Mouse (Mus musculus) small intestine, adult 2 months (tissue): ENCODE measurements around the gene Prmt8.

Experiments used
- CTCF ChIP-seq: fragments of 200-500 bp; IDR thresholded peaks from 2 replicates; pipeline ENCODE4 v1.5.1; 2012; ENCODE audit warnings: low read depth, mild to moderate bottlenecking, control low read depth, inconsistent platforms, low read length, moderate library complexity, mixed read lengths; ENCODE audit not compliant: insufficient replicate concordance, insufficient read length; ENCODE audit errors: extremely low read depth
- POLR2A ChIP-seq: fragments of 200-500 bp; IDR thresholded peaks from 2 replicates; pipeline ENCODE4 v1.6.1; 2012; ENCODE audit warnings: low read depth, mild to moderate bottlenecking, control low read depth, inconsistent platforms, low read length, moderate library complexity

DNA sequence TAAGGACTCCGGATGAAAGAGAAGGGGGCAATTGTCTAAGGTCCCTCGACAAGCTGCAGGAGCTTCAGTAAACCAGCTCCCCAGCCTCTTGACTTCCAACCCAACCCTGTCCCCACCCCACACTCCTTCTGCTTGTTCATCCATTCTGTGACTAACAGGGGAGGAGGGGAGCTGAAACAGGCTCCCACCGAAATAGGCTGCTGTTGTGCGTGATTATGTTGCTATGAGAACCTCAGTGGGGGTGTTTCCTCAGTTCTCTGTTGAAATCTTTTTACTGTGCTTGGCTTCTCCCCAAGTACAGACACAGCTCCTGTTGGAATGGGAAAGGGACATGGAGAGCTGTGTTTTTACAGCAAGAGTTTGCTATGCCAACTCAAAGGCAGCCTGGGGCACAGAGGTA lies 1.5 kb upstream of the Prmt8 start:
- TF ChIP-seq CTCF (no peak), POLR2A (no peak)
